Mouse (Mus musculus) retina, adult 2 months (tissue): ENCODE data around the gene Dnajb4.
"Not testable (repeated sequence)": the region's sequence is repeated elsewhere in the genome, so short reads cannot be mapped to it uniquely, and the experiment has no call there.

Source experiments
- DNase-seq: peaks from one replicate; pipeline ENCODE4 v3.0.0-alpha.2; 2012; ENCODE audit warnings: low read depth, low spot score

Gene Dnajb4

DNA sequence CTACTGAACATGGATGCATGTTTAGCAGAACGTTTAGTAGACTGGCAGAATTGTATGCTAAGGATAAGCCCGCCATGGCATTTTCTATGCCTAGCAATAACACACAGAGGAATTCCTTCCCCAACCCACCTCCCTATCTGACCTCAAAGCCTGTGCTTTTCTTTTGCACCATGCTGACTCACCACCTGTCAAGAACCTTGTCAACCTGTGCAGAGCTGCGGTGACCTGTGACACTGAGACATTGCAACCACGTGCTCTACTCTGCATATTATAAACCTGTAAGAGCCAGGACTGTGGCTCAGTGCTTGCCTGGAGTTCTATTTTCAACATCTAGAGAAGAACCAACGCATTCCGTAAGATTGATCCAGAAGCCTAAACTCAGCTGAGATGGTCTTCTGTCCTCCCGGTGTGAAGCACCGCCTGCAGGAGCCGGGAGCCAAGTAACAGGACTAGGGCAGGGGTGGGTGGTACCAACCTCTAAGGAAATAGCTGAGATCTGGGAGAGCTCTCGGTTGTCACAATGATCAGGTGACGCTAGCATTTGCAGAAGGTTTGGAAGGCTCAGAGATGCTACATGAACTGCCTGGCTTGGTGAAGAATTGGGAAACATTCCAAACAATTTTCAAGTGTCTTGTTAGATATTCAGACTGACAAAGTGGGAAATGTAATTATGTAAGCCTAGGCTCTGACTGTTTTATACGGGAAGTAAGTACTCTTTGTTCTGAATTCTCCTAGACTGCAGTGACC, 62.8 kb downstream of the Dnajb4 start:
- DNase-seq = no peak

GRCm38 (mm10) chr3:152145186-152145585, 64.9 kb downstream of the Dnajb4 start:
- no peak for DNase-seq

- DNase-seq = no peak
Observed at GRCm38 (mm10) chr3:152142989-152143695, 67.0 kb downstream of the Dnajb4 start.

- no peak for DNase-seq
Observed at GRCm38 (mm10) chr3:152142146-152142545, 68.0 kb downstream of the Dnajb4 start.

DNA sequence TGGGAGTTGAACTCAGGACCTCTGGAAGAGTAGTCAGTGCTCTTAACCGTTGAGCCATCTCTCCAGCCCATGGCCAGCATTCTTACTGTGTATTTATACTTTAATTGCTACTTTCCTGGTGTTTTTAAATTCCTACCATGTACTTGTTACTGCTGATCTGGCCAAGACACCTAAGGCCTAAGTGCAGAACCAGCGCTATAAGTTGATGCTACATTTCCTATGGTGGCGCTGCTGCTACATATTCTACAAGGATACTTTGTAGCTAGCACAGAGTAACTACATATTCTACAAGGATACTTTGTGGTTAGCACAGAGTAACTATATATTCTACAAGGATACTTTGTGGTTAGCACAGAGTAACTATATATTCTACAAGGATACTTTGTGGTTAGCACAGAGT, 70.8 kb downstream of the Dnajb4 start:
- not testable (repeated sequence) for DNase-seq

- not testable (repeated sequence) for DNase-seq
Observed at GRCm38 (mm10) chr3:152136106-152136505, 74.0 kb downstream of the Dnajb4 start.

GRCm38 (mm10) chr3:152133621-152134020, 76.5 kb downstream of the Dnajb4 start:
- no peak for DNase-seq

- DNase-seq = no peak
Observed at GRCm38 (mm10) chr3:152130963-152131362, 79.1 kb downstream of the Dnajb4 start.

GRCm38 (mm10) chr3:152129426-152129825, 80.7 kb downstream of the Dnajb4 start:
- not testable (repeated sequence) for DNase-seq

DNA sequence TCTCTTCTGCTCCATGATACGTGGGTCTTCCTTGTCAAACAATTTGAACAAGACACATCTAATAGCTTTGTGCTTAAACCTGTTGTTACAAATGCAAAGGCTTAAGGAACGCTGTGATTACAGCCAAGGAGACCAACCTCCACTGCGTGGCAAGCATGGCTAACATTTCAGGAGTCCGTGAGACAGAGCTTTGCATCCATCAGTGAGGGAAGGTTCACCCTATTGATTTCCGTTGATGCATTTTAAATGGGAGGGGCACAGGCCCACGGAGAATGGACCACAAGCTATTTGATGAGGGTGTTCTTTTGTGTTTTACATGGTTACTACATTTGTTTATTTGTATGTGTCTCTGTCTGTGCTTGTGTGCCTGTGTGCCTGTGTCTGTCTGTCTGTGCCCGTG, 81.5 kb downstream of the Dnajb4 start:
- DNase-seq = no peak
